Mouse (Mus musculus): ENCODE data around the gene Sgpl1.

DNA sequence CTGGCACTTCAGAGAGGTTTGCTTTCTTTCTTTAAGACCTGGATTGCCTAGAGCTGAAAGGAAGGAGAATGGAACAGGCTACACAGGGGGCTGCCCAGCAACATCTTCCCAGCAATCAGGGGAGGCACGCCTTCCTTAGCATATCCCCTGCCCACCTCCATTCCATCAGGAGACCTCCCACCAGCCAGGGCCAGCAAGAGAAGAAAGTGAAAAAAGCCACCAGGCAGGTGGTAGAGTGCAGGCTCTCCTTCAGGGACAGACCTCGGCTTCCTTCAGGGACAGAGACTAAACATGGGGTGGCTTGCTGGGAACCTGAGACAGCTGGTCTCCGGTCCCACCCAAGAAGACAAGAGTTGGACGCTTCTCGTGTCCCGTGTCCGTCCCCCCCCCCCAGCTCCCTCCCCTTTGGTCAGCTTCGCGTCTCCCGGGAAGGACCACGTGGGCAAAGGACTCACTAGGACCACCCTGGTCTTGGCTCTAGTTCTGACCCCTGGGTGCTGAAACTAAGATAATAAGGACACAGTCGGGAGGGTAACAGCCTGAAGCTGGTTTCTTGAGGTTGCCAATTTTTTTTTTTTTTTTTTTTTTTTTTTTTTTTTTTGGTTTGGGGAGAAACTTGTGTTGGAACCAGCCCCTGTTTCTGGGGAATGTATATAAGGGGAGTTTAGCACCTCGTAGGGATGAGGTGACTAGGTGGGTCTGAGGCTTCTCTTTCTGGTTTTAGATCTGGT is 27.4 kb upstream of the Sgpl1 start:
- TF ChIP-seq POLR2A (IDR thresholded peaks at IDR 0.05; ENCODE audit: insufficient read depth, low read depth, low read length): no peak
- TF ChIP-seq CTCF (IDR thresholded peaks at IDR 0.05; ENCODE audit: insufficient read depth, low read depth, low read length): no peak
